Mouse (Mus musculus): ENCODE measurements at regions not wholly inside any gene's neighbourhood (a gene's known extent, or its start where the extent isn't known, plus 50 kb on each side); places are given as distances from the start of the nearest gene placed in this dataset.
"Not testable (repeated sequence)": the region's sequence is repeated elsewhere in the genome, so short reads cannot be mapped to it uniquely, and the experiment has no call there.

- Histone ChIP-seq H3K79me3 (ENCODE audit: low read depth) (no peaks in the 10 kb centered on the region), H3K27me3 (ENCODE audit: control insufficient read depth, insufficient read depth, insufficient read length) (no peaks in the 10 kb centered on the region), H3K36me3 (ENCODE audit: control insufficient read depth, insufficient read depth) (no peaks in the 10 kb centered on the region), H3ac (ENCODE audit: control insufficient read depth, insufficient read length, low read depth) (no peak overlapping the region), H3K79me2 (ENCODE audit: control insufficient read depth, insufficient read depth) (no peaks in the 10 kb centered on the region), H3K4me3 (ENCODE audit: insufficient read depth, poor library complexity, severe bottlenecking) (no peak overlapping the region)
- no peak for TF ChIP-seq MYOD1 (IDR thresholded peaks at IDR 0.05; ENCODE audit: control insufficient read depth, insufficient read length, low read depth)
- no peak for TF ChIP-seq USF1 (IDR thresholded peaks at IDR 0.05; ENCODE audit: low read depth)
- TF ChIP-seq CTCF (IDR thresholded peaks at IDR 0.05; ENCODE audit: control insufficient read depth, insufficient read depth, insufficient read length), result no peak
- no peak for TF ChIP-seq MYOG (IDR thresholded peaks at IDR 0.05; ENCODE audit: control insufficient read depth, extremely low read depth, insufficient read length)
- TF ChIP-seq FOSL1 (IDR thresholded peaks at IDR 0.05; ENCODE audit: insufficient read depth, low read length, poor library complexity, severe bottlenecking), result no peak
- no peak for TF ChIP-seq MAX (IDR thresholded peaks at IDR 0.05)
- TF ChIP-seq CEBPB (IDR thresholded peaks at IDR 0.05; ENCODE audit: low read depth), result no peak
These were observed 82.9 kb upstream of the Rfc3 start for GRCm38 (mm10) chr5:151733991-151734390.

DNA sequence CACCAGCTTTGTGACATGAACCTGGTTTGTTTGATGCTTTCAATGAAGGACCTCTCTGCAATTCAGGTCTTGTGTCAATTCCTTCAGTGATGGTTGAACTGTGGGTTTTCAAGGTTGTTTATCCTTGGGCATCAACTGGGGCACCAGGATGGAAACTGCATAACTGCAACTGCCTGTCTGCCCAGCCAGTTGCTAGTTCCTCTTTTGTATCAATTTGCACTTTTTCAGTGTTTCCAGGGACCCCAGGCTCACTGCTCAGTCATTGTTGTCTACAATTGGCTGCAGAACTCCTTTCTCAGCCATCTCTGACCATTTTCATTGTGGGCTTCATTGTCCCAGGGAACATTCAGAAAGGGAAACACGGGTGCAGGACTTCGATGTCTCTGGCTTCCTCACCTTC lies 74.6 kb upstream of the Rfc3 start:
- H3K4me3 ChIP-seq (ENCODE audit: insufficient read depth, poor library complexity, severe bottlenecking), result no peak overlapping the region
- H3K79me2 ChIP-seq (ENCODE audit: control insufficient read depth, insufficient read depth), result no peaks in the 10 kb centered on the region
- TF ChIP-seq MAX (IDR thresholded peaks at IDR 0.05) (no peak), CTCF (IDR thresholded peaks at IDR 0.05; ENCODE audit: control insufficient read depth, insufficient read depth, insufficient read length) (no peak), CEBPB (IDR thresholded peaks at IDR 0.05; ENCODE audit: low read depth) (no peak), MYOD1 (IDR thresholded peaks at IDR 0.05; ENCODE audit: control insufficient read depth, insufficient read length, low read depth) (no peak)
- no peak overlapping the region for H3ac ChIP-seq (ENCODE audit: control insufficient read depth, insufficient read length, low read depth)
- no peaks in the 10 kb centered on the region for H3K27me3 ChIP-seq (ENCODE audit: control insufficient read depth, insufficient read depth, insufficient read length)
- no peaks in the 10 kb centered on the region for H3K79me3 ChIP-seq (ENCODE audit: low read depth)
- H3K36me3 ChIP-seq (ENCODE audit: control insufficient read depth, insufficient read depth), result no peaks in the 10 kb centered on the region

GRCm38 (mm10) chr5:151724403-151724802 lies 73.4 kb upstream of the Rfc3 start:
- not testable (repeated sequence) for H3K4me3 ChIP-seq (ENCODE audit: insufficient read depth, poor library complexity, severe bottlenecking); H3K79me2 ChIP-seq (ENCODE audit: control insufficient read depth, insufficient read depth); H3K27me3 ChIP-seq (ENCODE audit: control insufficient read depth, insufficient read depth, insufficient read length); H3ac ChIP-seq (ENCODE audit: control insufficient read depth, insufficient read length, low read depth); H3K36me3 ChIP-seq (ENCODE audit: control insufficient read depth, insufficient read depth); H3K79me3 ChIP-seq (ENCODE audit: low read depth)

DNA sequence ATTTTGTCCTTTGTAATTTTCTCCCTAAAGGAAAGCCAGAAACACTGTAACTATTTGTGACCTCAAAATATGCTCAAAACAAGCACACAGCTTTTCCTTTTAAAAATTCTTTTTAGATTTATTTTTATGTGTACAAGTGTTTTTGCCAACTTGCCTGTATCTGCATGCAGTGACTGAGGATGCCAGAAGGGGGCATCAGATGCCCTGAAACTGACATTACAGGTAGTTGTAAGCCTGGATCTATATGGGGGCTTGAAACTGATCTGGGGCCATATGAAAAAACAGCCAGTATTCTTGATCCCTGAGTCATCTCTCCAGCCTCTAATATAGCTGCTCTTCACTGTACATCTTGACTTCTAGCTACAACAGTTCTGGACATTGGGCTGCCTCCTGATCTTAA lies 71.4 kb upstream of the Rfc3 start:
- Histone ChIP-seq H3K4me3 (ENCODE audit: insufficient read depth, poor library complexity, severe bottlenecking) (no peak overlapping the region), H3K27me3 (ENCODE audit: control insufficient read depth, insufficient read depth, insufficient read length) (no peaks in the 10 kb centered on the region)
- TF ChIP-seq FOSL1 (IDR thresholded peaks at IDR 0.05; ENCODE audit: insufficient read depth, low read length, poor library complexity, severe bottlenecking) (no peak), CEBPB (IDR thresholded peaks at IDR 0.05; ENCODE audit: low read depth) (no peak), USF1 (IDR thresholded peaks at IDR 0.05; ENCODE audit: low read depth) (no peak)

GRCm38 (mm10) chr5:151719757-151720156 lies 68.7 kb upstream of the Rfc3 start:
- H3K36me3 ChIP-seq (ENCODE audit: control insufficient read depth, insufficient read depth); H3ac ChIP-seq (ENCODE audit: control insufficient read depth, insufficient read length, low read depth); H3K4me3 ChIP-seq (ENCODE audit: insufficient read depth, poor library complexity, severe bottlenecking); H3K79me3 ChIP-seq (ENCODE audit: low read depth); H3K79me2 ChIP-seq (ENCODE audit: control insufficient read depth, insufficient read depth); H3K27me3 ChIP-seq (ENCODE audit: control insufficient read depth, insufficient read depth, insufficient read length): not testable (repeated sequence)

More for the DNA sequence above, 71.4 kb upstream of the Rfc3 start:
- Histone ChIP-seq H3ac (ENCODE audit: control insufficient read depth, insufficient read length, low read depth) (no peak overlapping the region), H3K79me2 (ENCODE audit: control insufficient read depth, insufficient read depth) (no peaks in the 10 kb centered on the region), H3K36me3 (ENCODE audit: control insufficient read depth, insufficient read depth) (no peaks in the 10 kb centered on the region), H3K79me3 (ENCODE audit: low read depth) (no peaks in the 10 kb centered on the region)

- Histone ChIP-seq H3K27me3 (ENCODE audit: control insufficient read depth, insufficient read depth, insufficient read length) (no peaks in the 10 kb centered on the region), H3ac (ENCODE audit: control insufficient read depth, insufficient read length, low read depth) (no peak overlapping the region), H3K36me3 (ENCODE audit: control insufficient read depth, insufficient read depth) (no peaks in the 10 kb centered on the region), H3K4me3 (ENCODE audit: insufficient read depth, poor library complexity, severe bottlenecking) (no peak overlapping the region), H3K79me3 (ENCODE audit: low read depth) (no peaks in the 10 kb centered on the region), H3K79me2 (ENCODE audit: control insufficient read depth, insufficient read depth) (no peaks in the 10 kb centered on the region)
- no peak for TF ChIP-seq MYOG (IDR thresholded peaks at IDR 0.05; ENCODE audit: control insufficient read depth, extremely low read depth, insufficient read length)
- TF ChIP-seq MYOD1 (IDR thresholded peaks at IDR 0.05; ENCODE audit: control insufficient read depth, insufficient read length, low read depth), result no peak
- no peak for TF ChIP-seq FOSL1 (IDR thresholded peaks at IDR 0.05; ENCODE audit: insufficient read depth, low read length, poor library complexity, severe bottlenecking)
- no peak for TF ChIP-seq USF1 (IDR thresholded peaks at IDR 0.05; ENCODE audit: low read depth)
- no peak for TF ChIP-seq MAX (IDR thresholded peaks at IDR 0.05)
These were observed 66.9 kb upstream of the Rfc3 start for GRCm38 (mm10) chr5:151717923-151718322.

DNA sequence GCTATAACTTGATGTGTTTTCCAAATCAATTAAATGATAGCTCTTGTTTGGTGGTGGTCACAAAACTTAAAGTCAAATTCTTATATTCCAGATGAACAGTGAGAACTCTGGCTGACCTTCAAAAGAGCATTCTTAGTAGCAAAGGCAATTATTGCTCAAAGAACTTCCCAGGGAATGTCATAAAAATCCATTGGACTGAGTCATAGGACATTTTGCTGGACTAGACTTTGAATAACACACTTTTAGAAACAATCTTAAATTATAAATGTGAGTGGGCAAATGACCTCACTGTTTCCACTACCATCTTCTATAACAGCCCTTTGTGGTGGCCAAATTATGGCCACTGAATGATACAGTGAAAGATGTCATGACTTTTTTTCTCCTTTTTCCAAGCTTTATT lies 54.2 kb upstream of the Rfc3 start:
- no peaks in the 10 kb centered on the region for H3K79me2 ChIP-seq (ENCODE audit: control insufficient read depth, insufficient read depth)
- no peaks in the 10 kb centered on the region for H3K79me3 ChIP-seq (ENCODE audit: low read depth)
- no peak overlapping the region for H3ac ChIP-seq (ENCODE audit: control insufficient read depth, insufficient read length, low read depth)
- no peaks in the 10 kb centered on the region for H3K27me3 ChIP-seq (ENCODE audit: control insufficient read depth, insufficient read depth, insufficient read length)
- no peaks in the 10 kb centered on the region for H3K36me3 ChIP-seq (ENCODE audit: control insufficient read depth, insufficient read depth)
- H3K4me3 ChIP-seq (ENCODE audit: insufficient read depth, poor library complexity, severe bottlenecking), result no peak overlapping the region
- TF ChIP-seq CEBPB (IDR thresholded peaks at IDR 0.05; ENCODE audit: low read depth) (peak; percentile 63), MYOG (IDR thresholded peaks at IDR 0.05; ENCODE audit: control insufficient read depth, extremely low read depth, insufficient read length) (no peak)
